Mouse (Mus musculus) liver, adult 2 months (tissue): ENCODE results near the gene Trim59.

ENCODE experiments used
- CTCF ChIP-seq: fragments of 200-500 bp; IDR thresholded peaks from 2 replicates; pipeline ENCODE4 v1.5.1; 2011; ENCODE audit warnings: low read depth, low read length, control low read depth
- POLR2A ChIP-seq: fragments of 200-500 bp; IDR thresholded peaks from 2 replicates; pipeline ENCODE4 v1.6.1; 2011; ENCODE audit warnings: low read length, control low read depth; ENCODE audit not compliant: insufficient read depth; ENCODE audit errors: extremely low read depth

- TF ChIP-seq POLR2A (no peak), CTCF (no peak)
These were observed 376 bp downstream of the Trim59 start for GRCm38 (mm10) chr3:69044167-69044591.
